In the genomic region with DNA sequence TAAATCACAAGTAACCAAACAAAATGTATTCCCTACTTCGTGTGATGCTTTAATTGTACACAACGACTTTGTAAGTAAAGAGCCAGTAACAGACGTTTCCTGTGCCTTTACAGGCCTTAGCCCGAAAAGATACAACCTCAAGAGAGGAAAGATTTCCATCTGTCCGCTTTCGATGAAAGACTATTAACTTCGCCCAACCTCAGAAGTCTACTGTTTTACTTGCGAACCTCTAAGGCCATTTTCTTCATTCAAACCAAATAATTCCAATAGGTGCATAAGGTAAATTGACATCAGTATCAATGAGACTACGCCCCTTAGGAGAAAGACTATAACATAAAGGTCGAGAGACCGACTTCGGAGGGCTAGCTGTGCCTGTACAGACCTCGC, we compare ENCODE assay signal across 8 mouse cellular contexts. TPM values are rescaled to one million over a fixed set of nuclear protein-coding genes. Genes with fewer than 3 reads are reported as not detected.
DNase-seq lines count a peak whose midpoint lies in the region; ATAC-seq and TF ChIP-seq lines count a peak whose summit lies in the region.

No protein-coding gene starts in this region.

- peak overlapping the region; percentile 93 for H3K9ac ChIP-seq in kidney, embryonic 15.5 days
- peak overlapping the region; percentile 90 for H3K9ac ChIP-seq in midbrain, embryonic 12.5 days (replicated peaks)

- H3K27ac ChIP-seq in kidney, embryonic 15.5 days = peak overlapping the region; percentile 91
- H3K27ac ChIP-seq in bone marrow, adult 2 months (ENCODE audit: control insufficient read depth, insufficient read depth, low read depth, low read length, poor library complexity) = peak overlapping the region; percentile 84
- H3K27ac ChIP-seq in hindbrain, embryonic 10.5 days = peak overlapping the region; percentile 100
- peak overlapping the region; percentile 98 for H3K27ac ChIP-seq in midbrain, embryonic 12.5 days (replicated peaks)

- H3K36me3 ChIP-seq in kidney, embryonic 15.5 days = peaks cover 20% of the 10 kb centered on the region
- H3K36me3 ChIP-seq in hindbrain, embryonic 10.5 days = peaks cover 30% of the 10 kb centered on the region
- peaks cover 11% of the 10 kb centered on the region for H3K36me3 ChIP-seq in midbrain, embryonic 12.5 days

- peak overlapping the region; percentile 91 for H3K4me3 ChIP-seq in kidney, embryonic 15.5 days (replicated peaks)
- H3K4me3 ChIP-seq in bone marrow, adult 2 months (replicated peaks; ENCODE audit: control insufficient read depth, low read depth, low read length) = peak overlapping the region; percentile 95
- H3K4me3 ChIP-seq in hindbrain, embryonic 10.5 days = peak overlapping the region; percentile 99
- H3K4me3 ChIP-seq in midbrain, embryonic 12.5 days = peak overlapping the region; percentile 74

- peak overlapping the region; percentile 75 for H3K4me2 ChIP-seq in kidney, embryonic 15.5 days
- H3K4me2 ChIP-seq in midbrain, embryonic 12.5 days (replicated peaks) = peak overlapping the region; percentile 82

- no peak for TF ChIP-seq POLR2A in bone marrow, adult 2 months (IDR thresholded peaks at IDR 0.05; ENCODE audit: borderline replicate concordance, control insufficient read depth, low read depth, low read length)

- H3K4me1 ChIP-seq in kidney, embryonic 15.5 days = peaks cover 29% of the 10 kb centered on the region
- H3K4me1 ChIP-seq in bone marrow, adult 2 months (ENCODE audit: control insufficient read depth, insufficient read depth, low read length) = no peaks in the 10 kb centered on the region; the same call in 1 of the 2 replicates
- peaks cover 41% of the 10 kb centered on the region for H3K4me1 ChIP-seq in hindbrain, embryonic 10.5 days (replicated peaks)
- H3K4me1 ChIP-seq in midbrain, embryonic 12.5 days = peaks cover 38% of the 10 kb centered on the region

- 1% methylated on average over 13 of the region's 13 CpGs for WGBS in kidney, embryonic 15.5 days
- 1% methylated on average over 13 of the region's 13 CpGs for WGBS in bone marrow, adult 2 months
- WGBS in hindbrain, embryonic 10.5 days = 7% methylated on average over 13 of the region's 13 CpGs
- WGBS in midbrain, embryonic 12.5 days = 6% methylated on average over 13 of the region's 13 CpGs

- DNase-seq in kidney, adult 8-10 months = no peak
- DNase-seq in hindbrain, embryonic 10.5 days (ENCODE audit: low spot score) = no peak
- no peak for DNase-seq in right cerebral cortex, postnatal 25 days
- no peak for DNase-seq in layer of hippocampus, postnatal 14 days (ENCODE audit: low spot score in 2 of 2)
- no peak for DNase-seq in ovary, adult 18-20 months (ENCODE audit: low spot score)

- no peaks in the 10 kb centered on the region for H3K9me3 ChIP-seq in kidney, embryonic 15.5 days (replicated peaks)
- H3K9me3 ChIP-seq in hindbrain, embryonic 10.5 days = no peaks in the 10 kb centered on the region
- no peaks in the 10 kb centered on the region for H3K9me3 ChIP-seq in midbrain, embryonic 12.5 days

- H3K27me3 ChIP-seq in kidney, embryonic 15.5 days = no peaks in the 10 kb centered on the region
- H3K27me3 ChIP-seq in hindbrain, embryonic 10.5 days (ENCODE audit: insufficient read depth, poor library complexity, severe bottlenecking) = no peaks in the 10 kb centered on the region
- no peaks in the 10 kb centered on the region for H3K27me3 ChIP-seq in midbrain, embryonic 12.5 days

- TF ChIP-seq CTCF in bone marrow, adult 2 months (IDR thresholded peaks at IDR 0.05; ENCODE audit: control insufficient read depth, insufficient read depth, low read length) = no peak

- ATAC-seq in kidney, embryonic 15.5 days (replicated peaks; ENCODE audit: low FRiP score) = no peak
- no peak for ATAC-seq in midbrain, embryonic 12.5 days (ENCODE audit: low FRiP score, low read depth)

RNA-seq across cellular contexts. Expression of a gene that starts 0.7 kb away (rescaled TPM):
- polyA plus RNA-seq in kidney, embryonic 15.5 days (2015; fragmentation: Nextera tagmentation; extraction: Ambion mirVana) = 64.0 and 69.2 TPM in 2 replicates
- 12.8 and 16.2 TPM in 2 replicates for polyA plus RNA-seq in bone marrow, adult 2 months (2011; ENCODE audit: insufficient read depth, insufficient read length, low replicate concordance, missing spikeins)
- 146 and 156 TPM in 2 replicates for polyA plus RNA-seq in hindbrain, embryonic 10.5 days (2016; fragmentation: Nextera tagmentation; extraction: Ambion mirVana)
- polyA plus RNA-seq in midbrain, embryonic 12.5 days (2016; fragmentation: Nextera tagmentation; extraction: Ambion mirVana) = 229 TPM in 2 replicates
- total RNA-seq in layer of hippocampus, postnatal 14 days (2021) = 100 to 1,000 TPM; 206 to 227 TPM
